Mouse (Mus musculus) kidney, embryonic 14.5 days (tissue): Measurements from ENCODE around the gene Riox2. TPM values are rescaled to one million over a fixed set of nuclear protein-coding genes. Genes with fewer than 3 reads are reported as not detected.

Source experiments
- ATAC-seq: fragments of 200-750 bp; cut with Nextera tagmentation; 2 replicates; pipeline ENCODE4 v1.8.0; 2017; ENCODE audit warnings: moderate number of reproducible peaks, mild to moderate bottlenecking, moderate TSS enrichment, moderate library complexity; ENCODE audit not compliant: low FRiP score, low TSS enrichment
- H3K27ac ChIP-seq: fragments of 300-500 bp; sonication (generic); 2 replicates; pipeline ENCODE4 v1.5.1; 2014; ENCODE audit warnings: low read depth, mild to moderate bottlenecking, low read length, moderate library complexity, mixed read lengths
- H3K27me3 ChIP-seq: fragments of 300-500 bp; sonication (generic); 2 replicates; pipeline ENCODE4 v1.6.1; 2014; ENCODE audit warnings: mild to moderate bottlenecking, low read length; ENCODE audit not compliant: control insufficient read depth, insufficient read depth
- H3K36me3 ChIP-seq: fragments of 300-500 bp; sonication (generic); 2 replicates; pipeline ENCODE4 v1.6.1; 2014; ENCODE audit warnings: low read length, mixed read lengths; ENCODE audit not compliant: control insufficient read depth, insufficient read depth
- H3K4me1 ChIP-seq: fragments of 300-500 bp; sonication (generic); 2 replicates; pipeline ENCODE4 v1.6.1; 2014; ENCODE audit warnings: low read length, mixed read lengths; ENCODE audit not compliant: control insufficient read depth, insufficient read depth
- H3K4me2 ChIP-seq: fragments of 300-500 bp; sonication (generic); replicated peaks from 2 replicates; pipeline ENCODE4 v1.6.1; 2014; ENCODE audit warnings: low read depth, mild to moderate bottlenecking, low read length
- H3K4me3 ChIP-seq: fragments of 300-500 bp; sonication (generic); 2 replicates; pipeline ENCODE4 v1.5.1; 2014; ENCODE audit warnings: mild to moderate bottlenecking, low read length
- H3K9ac ChIP-seq: fragments of 300-500 bp; sonication (generic); 2 replicates; pipeline ENCODE4 v1.6.1; 2014; ENCODE audit warnings: low read depth, mild to moderate bottlenecking, low read length, moderate library complexity
- H3K9me3 ChIP-seq: fragments of 300-500 bp; sonication (generic); 2 replicates; pipeline ENCODE4 v1.6.1; 2016; ENCODE audit warnings: low read length; ENCODE audit not compliant: control insufficient read depth
- WGBS: fragments of 180-500 bp; shearing (Covaris S2); extraction: QIAGEN DNeasy Blood & Tissue Kit; methylation state at CpG from one replicate; pipeline ENCODE4 v1.1.7; 2014; 5-methylcytosine and 5-hydroxymethylcytosine counted together
- polyA plus RNA-seq: library from polyadenylated mRNA; unstranded; fragments of >200 nt; fragmentation: Nextera tagmentation; extraction: Ambion mirVana; gene quantifications from 2 replicates; pipeline ENCODE4 v1.2.1, GENCODE M21; 2014

Riox2 gene
- polyA plus RNA-seq, 1 experiment from 2014 or later: 41.9 TPM

DNA sequence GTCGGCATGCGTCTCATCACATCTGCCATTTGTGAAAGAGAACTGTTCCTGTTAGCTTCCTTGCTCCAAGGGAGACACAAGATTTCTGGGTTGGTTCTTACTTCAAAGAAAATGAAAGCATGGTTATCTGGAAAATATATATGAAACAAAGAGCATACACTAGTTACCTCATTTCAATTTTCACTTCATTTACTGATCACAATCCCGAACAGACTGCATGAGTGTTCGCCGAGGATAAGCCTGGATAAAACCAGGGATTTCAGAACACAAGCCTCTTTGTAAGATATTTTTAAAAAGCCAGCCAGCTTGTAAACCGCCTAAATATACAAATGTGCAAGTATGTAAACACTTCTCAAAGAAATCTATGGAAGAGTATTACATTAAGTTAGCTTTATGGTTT lies 7.6 kb upstream of the Riox2 start:
- Histone ChIP-seq H3K27ac (no peak overlapping the region), H3K9me3 (no peaks in the 10 kb centered on the region), H3K4me1 (no peaks in the 10 kb centered on the region), H3K4me3 (no peak overlapping the region), H3K27me3 (no peaks in the 10 kb centered on the region), H3K9ac (no peak overlapping the region), H3K4me2 (no peak overlapping the region), H3K36me3 (no peaks in the 10 kb centered on the region)
- 88% methylated on average over 6 of the region's 6 CpGs for WGBS
- no peak for ATAC-seq

- peaks cover 5% of the 10 kb centered on the region; the same call in 1 of the 2 replicates for H3K4me1 ChIP-seq
- H3K27ac ChIP-seq: no peak overlapping the region
- H3K9me3 ChIP-seq: no peaks in the 10 kb centered on the region
- H3K4me2 ChIP-seq: no peak overlapping the region
- 82% methylated on average over 1 of the region's 1 CpGs for WGBS
- no peak overlapping the region for H3K4me3 ChIP-seq
- ATAC-seq: no peak
- no peak overlapping the region for H3K9ac ChIP-seq
- H3K27me3 ChIP-seq: no peaks in the 10 kb centered on the region
- H3K36me3 ChIP-seq: no peaks in the 10 kb centered on the region
Observed at GRCm38 (mm10) chr16:59469846-59470245, 1.7 kb upstream of the Riox2 start.

DNA sequence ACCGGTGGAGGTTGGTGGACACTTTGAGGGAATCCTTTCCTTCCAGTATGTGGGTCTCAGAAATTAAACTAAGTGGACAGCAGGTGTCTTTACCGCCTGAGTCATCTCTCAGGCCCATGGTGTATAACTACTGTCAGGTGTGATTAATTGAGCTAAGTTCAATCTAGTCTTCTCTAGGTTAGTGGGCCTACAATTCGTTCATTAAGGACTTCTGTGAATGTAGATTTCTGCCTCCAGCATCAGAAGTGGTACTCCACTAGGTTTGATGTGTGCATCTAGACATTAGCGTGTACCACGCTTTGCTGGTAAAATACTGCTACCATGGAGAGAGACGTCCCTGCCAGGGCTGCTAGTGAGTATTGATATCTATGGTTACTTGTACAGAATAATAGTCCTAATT lies 971 bp downstream of the Riox2 start:
- Histone ChIP-seq H3K4me3 (peak overlapping the region; percentile 74), H3K9me3 (no peaks in the 10 kb centered on the region), H3K9ac (no peak overlapping the region), H3K4me1 (peaks cover 5% of the 10 kb centered on the region; the same call in 1 of the 2 replicates), H3K27me3 (no peaks in the 10 kb centered on the region), H3K27ac (no peak overlapping the region), H3K4me2 (peak overlapping the region; percentile 54), H3K36me3 (peaks cover 13% of the 10 kb centered on the region; the same call in 1 of the 2 replicates)
- 45% methylated on average over 6 of the region's 6 CpGs for WGBS
- ATAC-seq: no peak

DNA sequence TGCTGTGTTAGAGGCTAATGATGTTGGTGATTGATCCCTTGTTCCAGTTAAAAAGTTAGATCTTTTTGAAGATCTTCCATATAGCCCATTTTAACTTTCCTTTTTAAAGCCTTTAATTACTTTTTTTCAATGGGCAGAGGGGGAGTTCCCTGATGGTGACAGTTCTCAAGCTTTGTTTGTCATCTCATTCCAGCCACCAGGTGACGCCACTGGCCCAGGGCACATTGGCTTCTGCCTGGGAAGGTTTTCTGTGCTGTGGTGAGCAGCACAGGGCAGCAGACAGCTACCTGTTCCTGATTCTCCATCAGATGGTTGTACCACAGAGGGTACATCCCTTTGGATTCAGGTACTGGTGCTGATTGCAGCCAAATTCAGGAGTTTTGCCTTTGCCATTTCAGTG lies 3.2 kb downstream of the Riox2 start:
- Histone ChIP-seq H3K4me2 (no peak overlapping the region), H3K4me1 (peaks cover 5% of the 10 kb centered on the region; the same call in 1 of the 2 replicates), H3K9ac (no peak overlapping the region), H3K27ac (no peak overlapping the region), H3K9me3 (no peaks in the 10 kb centered on the region), H3K4me3 (no peak overlapping the region), H3K36me3 (peaks cover 16% of the 10 kb centered on the region; the same call in 1 of the 2 replicates), H3K27me3 (no peaks in the 10 kb centered on the region)
- 29% methylated on average over 1 of the region's 1 CpGs for WGBS
- no peak for ATAC-seq

DNA sequence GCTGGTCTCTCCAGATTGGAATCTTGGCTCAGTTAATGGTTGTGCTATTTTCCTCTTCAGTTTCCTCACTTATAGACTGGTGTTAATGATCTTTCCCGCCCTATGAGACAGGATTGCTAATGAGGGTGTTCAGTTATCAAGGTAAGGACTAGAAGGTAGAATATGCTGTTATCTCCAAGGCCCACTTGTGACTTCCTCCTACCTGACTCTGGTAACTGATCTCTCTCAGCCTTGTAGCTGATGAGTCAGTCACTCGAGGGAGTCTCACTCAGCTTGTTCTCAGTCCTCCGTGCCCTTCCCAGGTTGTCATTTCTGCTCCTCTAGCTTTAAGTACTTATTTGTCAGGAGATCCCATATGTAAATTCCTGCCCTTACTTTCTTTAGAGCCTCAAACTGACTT lies 6.4 kb downstream of the Riox2 start:
- 87% methylated on average over 3 of the region's 3 CpGs for WGBS
- Histone ChIP-seq H3K9me3 (no peaks in the 10 kb centered on the region), H3K4me2 (no peak overlapping the region), H3K36me3 (peaks cover 37% of the 10 kb centered on the region), H3K4me3 (no peak overlapping the region), H3K4me1 (no peaks in the 10 kb centered on the region), H3K27ac (no peak overlapping the region), H3K27me3 (no peaks in the 10 kb centered on the region), H3K9ac (no peak overlapping the region)
- ATAC-seq: no peak

GRCm38 (mm10) chr16:59487239-59487638 lies 15.7 kb downstream of the Riox2 start:
- no peak overlapping the region for H3K4me3 ChIP-seq

GRCm38 (mm10) chr16:59487975-59488548 lies 16.5 kb downstream of the Riox2 start:
- no peak for ATAC-seq
- Histone ChIP-seq H3K9ac (no peak overlapping the region), H3K27me3 (no peaks in the 10 kb centered on the region), H3K27ac (no peak overlapping the region), H3K4me1 (no peaks in the 10 kb centered on the region), H3K4me3 (no peak overlapping the region), H3K9me3 (no peaks in the 10 kb centered on the region), H3K4me2 (no peak overlapping the region), H3K36me3 (peaks cover 68% of the 10 kb centered on the region)
- 89% methylated on average over 9 of the region's 9 CpGs for WGBS

More at GRCm38 (mm10) chr16:59487239-59487638, 15.7 kb downstream of the Riox2 start:
- Histone ChIP-seq H3K9ac (no peak overlapping the region), H3K9me3 (no peaks in the 10 kb centered on the region), H3K4me2 (no peak overlapping the region), H3K27ac (no peak overlapping the region), H3K36me3 (peaks cover 68% of the 10 kb centered on the region), H3K27me3 (no peaks in the 10 kb centered on the region), H3K4me1 (no peaks in the 10 kb centered on the region)
- 50% methylated on average over 7 of the region's 7 CpGs for WGBS
- ATAC-seq: peak; percentile 14; the same call in 1 of the 2 replicates

- no peaks in the 10 kb centered on the region for H3K27me3 ChIP-seq
- WGBS: 60% methylated on average over 14 of the region's 14 CpGs
- no peak overlapping the region for H3K4me2 ChIP-seq
- peak; percentile 69; the same call in 1 of the 2 replicates for ATAC-seq
- H3K4me1 ChIP-seq: no peaks in the 10 kb centered on the region
- H3K36me3 ChIP-seq: peaks cover 49% of the 10 kb centered on the region
- no peak overlapping the region for H3K27ac ChIP-seq
- no peak overlapping the region for H3K9ac ChIP-seq
- H3K4me3 ChIP-seq: no peak overlapping the region
- no peaks in the 10 kb centered on the region for H3K9me3 ChIP-seq
Observed at GRCm38 (mm10) chr16:59493199-59493598, 21.6 kb downstream of the Riox2 start.

DNA sequence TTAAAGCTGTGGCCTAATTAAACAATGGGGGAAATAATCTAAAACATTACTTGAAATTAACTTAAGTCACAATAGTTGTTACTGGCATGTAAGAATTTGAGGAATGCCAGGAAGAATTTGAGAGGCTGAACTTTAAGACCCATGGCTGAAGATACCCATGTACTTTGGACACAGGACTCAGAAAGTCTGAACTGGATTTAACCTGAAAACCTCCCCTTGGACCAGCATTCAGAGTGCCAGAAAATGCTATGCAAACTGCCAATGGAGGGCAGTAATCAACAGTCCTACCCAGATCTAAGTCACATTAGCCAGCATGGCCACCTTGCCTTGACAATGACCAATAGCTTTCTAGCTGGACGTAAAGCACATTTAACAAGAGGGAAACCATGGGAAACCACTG lies 26.4 kb downstream of the Riox2 start:
- peaks cover 16% of the 10 kb centered on the region; the same call in 1 of the 2 replicates for H3K36me3 ChIP-seq
- no peak overlapping the region for H3K4me2 ChIP-seq
- H3K9me3 ChIP-seq: no peaks in the 10 kb centered on the region
- H3K27ac ChIP-seq: no peak overlapping the region
- H3K27me3 ChIP-seq: no peaks in the 10 kb centered on the region
- ATAC-seq: no peak
- WGBS: 77% methylated on average over 1 of the region's 1 CpGs
- no peak overlapping the region for H3K4me3 ChIP-seq
- H3K4me1 ChIP-seq: no peaks in the 10 kb centered on the region
- no peak overlapping the region for H3K9ac ChIP-seq
